Mouse (Mus musculus) cerebellum, adult 2 months (tissue): ENCODE results near the gene Nr1i2. TPM values are rescaled to one million over a fixed set of nuclear protein-coding genes. Genes with fewer than 3 reads are reported as not detected.

Source experiments
- DNase-seq, 2 experiments: peaks; one replicate each; pipeline ENCODE4 v3.0.0; 2021
- H3K27ac ChIP-seq: fragments of 200-500 bp; 2 replicates; pipeline ENCODE4 v1.5.1; 2012; ENCODE audit warnings: low read length, control low read depth, inconsistent platforms; ENCODE audit not compliant: insufficient read depth
- H3K27me3 ChIP-seq: fragments of 200-500 bp; 2 replicates; pipeline ENCODE4 v1.6.1; 2012; ENCODE audit warnings: inconsistent platforms, mild to moderate bottlenecking, low read length, moderate library complexity; ENCODE audit not compliant: control insufficient read depth, insufficient read depth
- H3K4me1 ChIP-seq: fragments of 200-500 bp; 2 replicates; pipeline ENCODE4 v1.6.1; 2011; ENCODE audit warnings: low read length; ENCODE audit not compliant: control insufficient read depth, insufficient read depth
- H3K4me3 ChIP-seq: fragments of 200-500 bp; replicated peaks from 2 replicates; pipeline ENCODE3; 2011; ENCODE audit warnings: mild to moderate bottlenecking, low read depth, low read length, control low read depth; ENCODE audit not compliant: insufficient read depth
- CTCF ChIP-seq: fragments of 200-500 bp; IDR thresholded peaks from 2 replicates; pipeline ENCODE4 v1.5.1; 2011; ENCODE audit warnings: low read depth, mild to moderate bottlenecking, control low read depth, low read length, moderate library complexity, borderline replicate concordance; ENCODE audit not compliant: insufficient read depth
- POLR2A ChIP-seq: fragments of 200-500 bp; IDR thresholded peaks from 2 replicates; pipeline ENCODE4 v1.6.1; 2011; ENCODE audit warnings: low read length, control low read depth, borderline replicate concordance; ENCODE audit not compliant: insufficient read depth
- WGBS: fragments of 180-500 bp; shearing (Covaris S2); methylation state at CpG from one replicate; pipeline ENCODE4 v1.1.7; 2018; 5-methylcytosine and 5-hydroxymethylcytosine counted together
- polyA plus RNA-seq: library from polyadenylated mRNA; depleted of rRNA; stranded (reverse); fragments of >200 nt; gene quantifications from 2 replicates; pipeline ENCODE4 v1.2.3, GENCODE M21; 2012

The Nr1i2 gene
- polyA plus RNA-seq, 1 experiment = not detected

DNA sequence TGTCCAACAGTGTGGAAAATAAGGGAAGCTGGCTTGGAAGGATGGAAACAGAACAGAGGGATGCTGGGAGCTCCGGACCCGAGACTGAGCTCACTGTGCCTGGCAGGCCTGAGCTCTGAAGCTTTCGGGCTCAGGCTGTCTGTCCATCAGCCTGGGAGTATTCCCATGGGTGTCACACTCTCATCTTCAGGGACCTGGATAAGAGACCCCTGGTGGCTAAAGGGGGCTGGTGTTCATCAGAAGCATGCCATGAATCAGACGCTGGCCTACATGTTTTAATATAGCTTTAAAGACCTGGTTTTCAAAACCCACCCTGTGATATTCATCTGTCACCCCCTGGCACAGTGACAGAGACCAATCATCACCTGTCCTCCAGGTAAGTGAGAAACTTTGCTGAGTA, 39.5 kb downstream of the Nr1i2 start:
- no peaks in the 10 kb centered on the region for H3K4me1 ChIP-seq
- WGBS = 66% methylated on average over 4 of the region's 4 CpGs
- no peak overlapping the region for H3K27ac ChIP-seq
- H3K4me3 ChIP-seq = no peak overlapping the region
- TF ChIP-seq POLR2A = no peak
- TF ChIP-seq CTCF = no peak
- H3K27me3 ChIP-seq = no peaks in the 10 kb centered on the region
- DNase-seq = no peak

DNA sequence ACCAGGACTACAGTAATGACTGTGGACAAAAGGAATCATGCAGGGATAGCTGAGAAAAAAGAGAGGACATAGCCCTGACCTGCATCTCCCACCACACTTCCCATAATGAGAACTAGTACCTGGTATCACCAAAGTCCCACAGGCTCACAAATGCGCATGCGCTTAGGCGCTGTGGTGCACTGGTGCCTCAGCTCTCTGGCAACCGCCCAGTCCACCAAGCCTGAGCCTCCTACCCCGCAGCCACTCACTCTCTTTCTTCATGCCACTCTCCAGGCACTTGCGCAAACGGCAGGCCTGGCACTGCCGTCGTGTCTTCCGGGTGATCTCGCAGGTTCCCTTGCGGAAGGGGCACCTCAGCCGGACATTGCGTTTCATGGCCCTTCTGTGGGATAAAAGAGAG, 40.6 kb downstream of the Nr1i2 start:
- no peak for DNase-seq
- Histone ChIP-seq H3K27me3 (no peaks in the 10 kb centered on the region), H3K4me3 (no peak overlapping the region), H3K4me1 (no peaks in the 10 kb centered on the region), H3K27ac (no peak overlapping the region)
- 78% methylated on average over 14 of the region's 14 CpGs for WGBS
- TF ChIP-seq CTCF (no peak), POLR2A (no peak)

DNA sequence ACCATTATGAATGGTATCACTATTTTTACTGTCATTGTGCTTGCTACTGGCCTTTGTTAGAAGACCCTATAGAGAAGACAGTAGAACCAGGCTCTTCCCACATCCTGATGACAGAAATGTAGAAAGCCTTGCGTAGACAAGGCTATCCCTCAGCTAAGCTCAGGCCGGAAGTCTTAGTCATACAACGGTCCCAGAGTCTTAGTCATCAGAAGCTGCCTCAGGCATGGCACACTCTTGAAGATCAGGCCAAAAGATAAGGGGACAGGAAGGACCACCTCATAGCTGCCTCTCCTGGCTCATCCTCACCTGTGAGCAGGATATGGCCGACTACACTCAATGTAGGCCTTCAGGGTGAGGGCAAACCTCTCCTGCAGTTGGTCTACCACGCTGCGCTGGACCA, 44.2 kb downstream of the Nr1i2 start:
- H3K4me3 ChIP-seq = no peak overlapping the region
- H3K4me1 ChIP-seq = no peaks in the 10 kb centered on the region
- no peaks in the 10 kb centered on the region for H3K27me3 ChIP-seq
- DNase-seq = no peak
- WGBS = 89% methylated on average over 6 of the region's 6 CpGs
- H3K27ac ChIP-seq = no peak overlapping the region
- TF ChIP-seq CTCF = no peak
- no peak for TF ChIP-seq POLR2A

DNA sequence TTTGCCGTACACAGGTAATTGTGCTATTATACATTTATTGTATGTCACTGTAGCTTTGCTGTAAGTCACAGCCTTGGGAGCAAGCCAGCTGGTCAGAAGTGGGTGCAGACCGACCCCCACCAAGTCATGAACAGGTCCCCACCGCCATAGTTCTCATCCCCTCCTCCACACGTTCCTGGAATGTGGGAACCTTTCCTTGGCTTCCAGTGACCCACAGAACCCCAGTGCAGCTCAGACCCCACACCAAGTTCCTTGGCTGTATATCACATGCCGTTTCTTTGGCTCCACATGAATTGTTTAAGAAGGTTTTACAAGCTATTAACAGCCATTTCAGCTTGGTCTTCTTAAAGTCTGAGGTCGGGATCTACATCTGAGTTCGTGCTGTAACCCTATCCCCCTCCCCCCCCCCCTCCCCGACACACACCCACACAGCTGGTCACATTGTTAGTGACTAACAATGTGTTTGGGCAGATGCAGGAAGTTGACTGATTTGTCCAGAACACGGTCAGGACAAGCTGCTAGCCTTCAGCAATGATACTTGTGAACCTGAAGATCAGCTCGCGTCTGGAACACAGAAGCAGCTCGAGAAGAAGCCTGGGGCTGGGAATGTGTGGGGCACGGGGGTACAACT, 46.2 kb downstream of the Nr1i2 start:
- Histone ChIP-seq H3K4me3 (no peak overlapping the region), H3K27me3 (no peaks in the 10 kb centered on the region), H3K4me1 (no peaks in the 10 kb centered on the region), H3K27ac (no peak overlapping the region)
- TF ChIP-seq POLR2A (no peak), CTCF (no peak)
- 59% methylated on average over 13 of the region's 13 CpGs for WGBS
- no peak for DNase-seq

DNA sequence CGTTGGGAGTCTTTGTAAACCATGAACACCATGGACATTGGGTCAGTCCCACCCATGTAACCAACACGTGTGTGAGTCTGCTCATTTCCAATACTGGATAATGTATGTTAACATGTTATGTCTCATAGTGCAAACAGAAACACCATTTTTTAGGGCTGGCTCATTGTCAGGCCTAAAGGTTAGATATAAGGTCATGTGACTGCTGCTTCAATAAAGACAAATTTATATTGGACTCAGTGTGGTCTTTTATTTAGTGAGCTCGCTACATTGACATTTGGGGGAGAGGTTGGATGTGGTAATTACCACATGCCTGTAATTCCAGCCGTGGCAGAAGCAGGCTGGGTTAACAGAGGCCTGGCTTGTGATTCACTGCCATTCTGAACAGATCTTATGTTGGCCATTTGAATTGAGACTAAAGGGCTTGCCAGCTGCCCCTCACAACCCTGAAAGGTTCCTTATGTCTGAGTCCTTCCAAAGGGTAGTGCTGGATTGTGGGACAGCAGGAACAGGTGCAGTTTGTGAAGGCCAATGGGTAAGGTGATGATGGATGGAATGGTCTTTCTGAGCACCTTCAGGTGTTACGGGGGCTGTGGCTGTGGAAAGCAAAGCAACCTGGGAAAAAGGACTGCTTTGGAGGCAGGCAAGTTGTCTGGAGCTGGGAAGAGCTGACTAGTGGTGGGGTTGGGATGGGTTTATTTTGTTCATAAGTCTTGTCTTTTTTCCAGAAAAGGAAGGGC, 48.6 kb downstream of the Nr1i2 start:
- no peak overlapping the region for H3K4me3 ChIP-seq
- TF ChIP-seq POLR2A (no peak), CTCF (no peak)
- H3K27me3 ChIP-seq = no peaks in the 10 kb centered on the region
- DNase-seq = no peak
- no peaks in the 10 kb centered on the region for H3K4me1 ChIP-seq
- 83% methylated on average over 5 of the region's 5 CpGs for WGBS
- H3K27ac ChIP-seq = no peak overlapping the region

DNA sequence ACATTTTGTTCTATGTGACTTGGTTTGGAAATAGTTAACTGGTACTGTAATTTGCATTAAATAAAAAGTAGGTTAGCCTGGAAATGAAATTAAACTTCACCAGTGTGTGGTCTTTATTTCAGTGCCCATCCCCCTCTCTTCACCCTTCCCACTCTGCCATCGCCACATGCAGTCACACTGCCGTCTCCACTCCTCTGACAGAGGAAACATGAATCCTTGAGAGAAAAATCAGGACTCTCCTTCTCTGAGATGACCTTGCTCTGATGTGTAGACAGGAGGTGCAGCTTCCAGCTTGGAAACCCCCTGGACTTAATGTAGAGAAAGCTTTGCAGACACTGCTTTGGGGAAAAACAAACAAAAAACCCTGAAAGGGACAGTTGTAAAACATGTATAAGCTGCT, 49.2 kb downstream of the Nr1i2 start:
- no peak overlapping the region for H3K27ac ChIP-seq
- TF ChIP-seq CTCF (no peak), POLR2A (no peak)
- 73% methylated on average over 2 of the region's 2 CpGs for WGBS
- H3K27me3 ChIP-seq = no peaks in the 10 kb centered on the region
- H3K4me3 ChIP-seq = no peak overlapping the region
- no peaks in the 10 kb centered on the region for H3K4me1 ChIP-seq
- no peak for DNase-seq

DNA sequence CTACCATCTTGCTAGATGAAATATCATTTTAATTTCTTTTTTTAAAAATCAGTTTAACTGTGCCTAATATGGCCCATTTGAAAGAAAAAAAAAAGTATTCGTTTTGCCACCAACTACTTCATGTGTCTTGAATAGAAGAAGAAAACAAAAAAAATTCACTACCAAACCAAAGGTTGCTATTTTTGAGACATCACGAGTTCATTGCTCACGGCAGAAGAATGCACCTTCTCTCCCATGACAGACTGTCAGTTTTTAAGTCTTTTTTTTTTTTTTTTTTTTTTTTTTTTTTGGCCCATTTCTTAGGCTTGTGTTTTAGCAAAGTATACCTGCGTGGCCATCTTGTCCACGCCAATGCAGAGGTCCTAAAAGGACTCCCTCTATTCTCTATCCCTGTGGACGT, 50.5 kb downstream of the Nr1i2 start:
- 89% methylated on average over 6 of the region's 6 CpGs for WGBS
- no peak overlapping the region for H3K27ac ChIP-seq
- H3K4me3 ChIP-seq = no peak overlapping the region
- H3K4me1 ChIP-seq = peaks cover 4% of the 10 kb centered on the region; the same call in 1 of the 2 replicates
- no peak for DNase-seq
- H3K27me3 ChIP-seq = no peaks in the 10 kb centered on the region
- TF ChIP-seq POLR2A = no peak
- no peak for TF ChIP-seq CTCF

DNA sequence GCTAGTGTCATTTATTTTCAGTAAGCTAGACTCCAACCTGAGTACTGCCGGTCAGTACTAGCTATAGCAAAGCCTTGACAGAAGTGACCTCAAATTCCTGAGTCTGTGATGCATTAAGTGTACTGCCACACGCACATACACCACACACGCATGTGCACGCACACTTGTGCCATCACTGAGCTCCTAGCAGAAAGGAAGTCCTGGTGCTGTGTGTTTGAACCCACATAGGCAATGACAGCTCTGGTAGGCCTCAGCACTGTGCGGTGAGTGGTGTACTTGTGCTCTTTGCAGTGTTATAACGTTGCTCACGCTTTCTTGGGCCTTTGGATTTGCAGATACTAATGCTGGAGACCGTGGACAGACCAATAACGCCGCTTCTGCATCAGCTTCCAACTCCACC, 54.5 kb downstream of the Nr1i2 start:
- no peak overlapping the region for H3K4me3 ChIP-seq
- DNase-seq = no peak
- TF ChIP-seq CTCF (no peak), POLR2A (no peak)
- WGBS = 88% methylated on average over 10 of the region's 10 CpGs
- H3K27me3 ChIP-seq = no peaks in the 10 kb centered on the region
- peaks cover 4% of the 10 kb centered on the region; the same call in 1 of the 2 replicates for H3K4me1 ChIP-seq
- no peak overlapping the region for H3K27ac ChIP-seq
